Mouse (Mus musculus) embryo, embryonic 9.5 days (tissue): ENCODE data around the gene Col28a1.
"Not testable (repeated sequence)": the region's sequence is repeated elsewhere in the genome, so short reads cannot be mapped to it uniquely, and the experiment has no call there.

Experiments used
- DNase-seq: peaks from one replicate; pipeline ENCODE4 v3.0.0-alpha.2; 2017; ENCODE audit errors: extremely low spot score

Col28a1 gene

DNA sequence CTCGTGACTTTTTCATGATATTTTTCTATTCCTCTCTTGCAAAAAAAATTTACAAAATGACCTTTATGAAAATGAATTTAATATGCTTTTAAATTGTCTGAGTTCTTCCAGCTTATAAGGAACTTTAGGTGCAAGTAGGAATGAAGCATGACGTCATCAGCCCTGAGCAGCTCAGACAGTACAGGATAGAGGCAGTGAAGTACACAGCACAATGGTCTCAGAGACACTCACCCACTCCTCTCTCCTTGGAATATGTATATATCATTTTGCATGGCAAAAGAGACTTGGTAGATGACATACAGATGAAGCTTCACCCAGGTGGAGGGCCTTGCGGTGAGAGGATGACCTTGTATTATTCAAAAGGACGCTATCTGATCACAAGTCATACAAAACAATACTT, 197.7 kb downstream of the Col28a1 start:
- DNase-seq, result no peak

DNA sequence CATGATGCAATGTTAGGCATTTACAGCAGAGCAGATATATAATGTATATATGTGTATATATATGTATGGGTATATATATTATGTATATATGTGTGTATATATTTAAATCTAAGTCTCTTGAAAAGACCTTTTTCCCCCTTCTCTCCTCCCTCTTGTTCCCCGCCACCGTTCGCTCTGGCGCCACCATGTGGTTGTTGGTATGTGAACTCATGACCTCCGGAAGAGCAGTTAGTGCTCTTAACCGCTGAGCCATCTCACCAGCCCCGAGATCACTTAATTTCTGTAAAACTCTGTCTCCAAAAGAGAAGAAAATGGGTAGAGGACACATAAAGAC, 208.8 kb downstream of the Col28a1 start:
- DNase-seq, result peak; percentile 51

DNA sequence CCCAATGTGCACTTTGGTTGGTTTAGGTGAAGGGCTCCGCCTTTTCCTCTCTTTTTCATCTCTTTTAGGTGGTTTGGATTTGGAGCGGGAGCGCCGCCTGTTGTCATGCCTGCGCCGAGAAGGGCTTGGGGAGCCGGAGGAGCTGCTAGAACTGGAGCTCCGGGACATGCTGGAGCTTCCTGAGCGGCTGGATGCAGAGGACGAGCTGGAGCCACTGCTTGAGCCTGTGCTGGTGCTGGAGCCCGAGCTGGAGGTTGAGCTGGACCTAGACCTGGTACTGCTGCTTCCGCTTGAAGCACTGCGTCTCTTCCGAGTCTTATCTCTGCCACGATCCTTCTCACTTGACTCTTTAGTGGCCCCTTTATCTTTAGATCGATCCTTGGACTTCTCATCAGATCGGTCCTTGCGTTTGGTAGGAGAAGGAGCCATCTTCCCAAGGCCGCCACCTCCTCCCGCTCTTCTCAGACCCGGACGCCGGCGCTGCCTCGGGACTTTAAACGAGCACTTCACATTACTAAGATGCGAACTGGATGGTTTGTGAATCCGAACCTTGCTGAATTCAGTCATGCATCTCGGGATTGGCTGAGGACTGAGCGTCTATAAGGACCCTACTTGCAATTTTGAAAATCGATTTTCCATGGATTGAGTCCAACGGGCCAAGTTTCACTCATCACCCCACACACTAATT, 209.3 kb downstream of the Col28a1 start:
- DNase-seq, result not testable (repeated sequence)

DNA sequence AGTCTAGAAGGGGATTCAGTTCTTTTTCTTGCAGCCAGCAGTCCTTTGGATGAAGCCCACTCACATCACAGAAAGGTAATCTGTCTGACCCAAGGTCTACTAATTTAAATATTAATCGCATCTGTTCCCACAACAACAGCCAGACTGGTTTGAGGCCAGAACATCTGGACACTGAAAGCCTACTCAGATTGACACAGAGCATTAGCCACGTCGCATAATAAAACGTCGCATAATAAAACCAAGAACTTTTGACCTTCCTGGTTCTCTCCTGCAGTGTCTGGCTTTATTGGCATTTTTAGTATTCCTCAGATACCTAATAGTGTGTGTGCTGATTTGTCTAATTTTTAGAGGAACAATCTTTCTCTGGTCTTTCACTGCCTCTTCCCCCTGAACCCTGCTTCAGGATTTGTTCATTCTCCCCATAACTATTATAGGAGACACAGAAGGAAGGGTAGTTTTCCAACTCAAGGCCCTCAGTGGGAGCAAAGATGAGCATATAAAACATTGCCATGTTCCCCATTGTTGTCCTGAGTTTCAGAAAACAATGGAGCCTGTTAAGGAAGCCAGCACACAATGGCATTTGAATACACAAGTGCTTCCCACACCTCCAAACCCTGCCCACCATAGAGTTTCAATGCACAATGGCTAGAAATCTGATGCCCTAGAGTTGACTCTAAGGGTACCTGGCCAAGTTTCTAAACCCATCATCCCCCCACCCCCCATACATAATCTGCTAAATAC, 221.2 kb downstream of the Col28a1 start:
- DNase-seq, result no peak

DNA sequence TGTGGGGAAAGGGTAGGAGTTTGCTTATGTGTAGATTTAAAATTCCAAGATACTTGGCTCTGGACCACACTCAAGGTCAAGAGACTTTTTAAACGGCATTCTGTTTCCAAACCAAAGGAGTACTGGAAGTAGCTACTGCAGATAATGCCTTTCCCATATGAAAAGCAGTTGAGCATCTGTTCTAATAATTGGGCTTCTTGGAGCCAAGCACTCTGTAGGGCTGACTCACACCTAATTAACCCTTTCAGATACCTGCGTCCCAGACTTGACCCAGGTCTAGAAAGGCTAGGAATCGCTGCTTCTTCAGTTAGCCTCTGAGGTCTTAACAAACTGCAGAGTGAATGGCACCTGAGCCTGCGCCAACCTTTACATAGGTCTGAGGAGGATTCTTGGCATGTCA, 223.0 kb downstream of the Col28a1 start:
- DNase-seq, result no peak

DNA sequence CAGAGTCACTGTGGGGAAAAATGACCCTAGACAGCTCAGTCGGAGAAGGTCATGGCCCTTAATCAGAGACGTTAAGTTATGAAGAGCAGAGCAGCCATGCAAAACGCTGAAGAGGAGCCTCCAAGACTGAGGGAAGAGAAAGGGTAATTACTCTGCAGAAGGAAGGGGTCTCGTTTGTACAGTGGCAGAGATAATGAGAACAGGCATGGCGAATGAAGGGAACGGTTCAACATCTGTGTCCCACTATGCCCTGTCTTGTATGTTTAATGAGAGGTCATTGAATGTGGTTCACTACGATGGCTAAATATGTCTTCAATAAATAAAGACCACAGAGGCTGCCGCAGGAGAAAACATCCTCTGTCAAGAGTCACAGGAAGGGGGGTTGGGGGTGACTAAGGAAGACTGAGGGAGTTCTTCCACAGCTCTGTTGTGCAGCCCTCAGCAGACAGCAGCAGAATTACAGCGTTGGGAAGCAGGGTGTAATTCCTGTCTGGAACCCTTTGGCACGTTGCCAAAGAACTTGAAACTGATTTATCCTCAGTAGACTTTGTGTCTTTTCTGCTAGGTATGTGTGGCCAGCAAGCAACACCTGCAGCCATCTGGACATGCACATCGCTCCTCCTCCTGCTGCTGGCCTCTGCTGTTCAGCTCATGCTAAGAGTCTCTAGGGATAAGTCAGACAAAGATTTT, 226.4 kb downstream of the Col28a1 start:
- no peak for DNase-seq

DNA sequence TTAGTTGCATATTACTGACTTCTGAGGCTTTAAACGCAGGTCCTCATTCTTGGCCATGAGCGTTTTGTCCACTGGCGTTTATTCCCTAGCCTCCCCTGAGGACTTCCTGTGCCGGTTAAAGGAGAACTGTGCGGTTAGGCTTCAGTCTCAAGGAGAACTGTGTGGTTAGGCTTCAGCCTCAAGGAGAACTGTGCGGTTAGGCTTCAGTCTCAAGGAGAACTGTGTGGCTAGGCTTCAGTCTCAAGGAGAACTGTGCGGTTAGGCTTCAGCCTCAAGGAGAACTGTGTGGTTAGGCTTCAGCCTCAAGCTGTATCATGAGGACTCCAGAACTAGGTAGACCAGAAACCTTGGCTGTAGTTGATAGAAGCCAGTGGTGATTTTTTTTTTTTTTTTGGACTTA, 229.7 kb downstream of the Col28a1 start:
- no peak for DNase-seq

DNA sequence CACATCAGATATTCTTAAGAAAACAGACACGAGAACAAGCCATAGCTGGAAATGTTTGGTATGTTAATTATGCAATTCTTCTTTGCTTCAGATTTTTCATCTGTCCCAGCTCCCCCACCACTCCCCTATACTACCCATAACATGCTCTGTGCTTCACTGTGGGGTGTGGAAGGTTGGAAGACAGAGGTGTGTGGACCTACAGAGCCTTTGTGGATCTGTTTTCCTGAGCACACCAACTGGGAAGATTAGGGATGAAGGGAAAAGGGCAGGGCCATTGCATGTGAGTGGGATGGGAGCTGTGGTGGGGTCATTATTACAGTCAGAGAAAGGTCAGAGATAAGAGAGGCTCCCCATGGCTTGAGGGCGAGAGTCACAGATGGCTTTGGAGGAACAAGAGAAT, 240.2 kb downstream of the Col28a1 start:
- DNase-seq, result no peak

DNA sequence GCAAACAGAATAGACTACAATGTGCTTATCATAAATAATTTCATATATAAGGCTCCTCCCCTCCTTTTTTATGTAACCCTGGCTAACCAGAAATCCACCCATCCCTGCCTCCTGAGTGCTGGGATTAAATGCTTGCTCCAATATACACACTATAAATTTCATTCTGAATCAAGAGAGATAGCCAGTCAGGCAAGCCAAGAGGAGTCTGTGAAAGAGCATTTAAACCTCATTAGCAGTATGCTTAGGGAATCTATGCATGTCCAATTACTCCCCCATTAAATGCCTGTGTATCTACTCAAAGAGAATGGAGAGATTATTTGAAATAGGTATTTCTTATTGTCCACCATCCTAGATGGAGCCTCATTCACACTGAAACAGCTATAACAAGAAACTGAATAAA, 240.6 kb downstream of the Col28a1 start:
- no peak for DNase-seq
